Mouse (Mus musculus): ENCODE results near the gene Sox18. TPM values are rescaled to one million over a fixed set of nuclear protein-coding genes. Genes with fewer than 3 reads are reported as not detected.
A peak's percentile ranks its signal among the peaks of the same experiment; 100 is the strongest.

Sox18 gene
- polyA plus RNA-seq, 1 experiment from 2014 or later = 65.2 TPM

GRCm38 (mm10) chr2:181695776-181696175, 24.3 kb upstream of the Sox18 start:
- Histone ChIP-seq H3K27ac (ENCODE audit: low read length) (no peak overlapping the region), H3K9me3 (ENCODE audit: low read length) (no peaks in the 10 kb centered on the region), H3K36me3 (ENCODE audit: insufficient read depth, low read length) (no peaks in the 10 kb centered on the region), H3K4me1 (ENCODE audit: insufficient read depth, low read length) (peaks cover 15% of the 10 kb centered on the region), H3K4me2 (replicated peaks; ENCODE audit: low read depth, low read length) (no peak overlapping the region), H3K9ac (replicated peaks; ENCODE audit: low read length) (no peak overlapping the region), H3K4me3 (ENCODE audit: low read length) (no peak overlapping the region), H3K27me3 (ENCODE audit: insufficient read depth, low read length) (no peaks in the 10 kb centered on the region)
- ATAC-seq (ENCODE audit: low FRiP score, low TSS enrichment) = no peak
- WGBS = 68% methylated on average over 1 of the region's 1 CpGs

GRCm38 (mm10) chr2:181694581-181694980, 23.1 kb upstream of the Sox18 start:
- peaks cover 15% of the 10 kb centered on the region for H3K4me1 ChIP-seq (ENCODE audit: insufficient read depth, low read length)
- H3K27ac ChIP-seq (ENCODE audit: low read length) = no peak overlapping the region
- H3K4me3 ChIP-seq (ENCODE audit: low read length) = no peak overlapping the region
- ATAC-seq (ENCODE audit: low FRiP score, low TSS enrichment) = no peak
- H3K9me3 ChIP-seq (ENCODE audit: low read length) = no peaks in the 10 kb centered on the region
- no peak overlapping the region for H3K4me2 ChIP-seq (replicated peaks; ENCODE audit: low read depth, low read length)
- H3K9ac ChIP-seq (replicated peaks; ENCODE audit: low read length) = no peak overlapping the region
- H3K36me3 ChIP-seq (ENCODE audit: insufficient read depth, low read length) = 0 out of 2 replicates have a peak, but pooled peaks cover 2% of the 10 kb centered on the region
- 90% methylated on average over 3 of the region's 3 CpGs for WGBS
- no peaks in the 10 kb centered on the region for H3K27me3 ChIP-seq (ENCODE audit: insufficient read depth, low read length)

GRCm38 (mm10) chr2:181693339-181694280, 22.2 kb upstream of the Sox18 start, which contains the start of gene Rgs19:
Rgs19 (minus strand) TSS chr2:181693977.
- H3K9me3 ChIP-seq (ENCODE audit: low read length) = no peaks in the 10 kb centered on the region
- H3K27me3 ChIP-seq (ENCODE audit: insufficient read depth, low read length) = no peaks in the 10 kb centered on the region
- under 1% methylated on average over 73 of the region's 75 CpGs for WGBS
- peak within 1 kb of the TSS; percentile 56 for H3K4me3 ChIP-seq (ENCODE audit: low read length)
- peak within 1 kb of the TSS; percentile 34; the same call in 1 of the 2 replicates for H3K27ac ChIP-seq (ENCODE audit: low read length)
- ATAC-seq (ENCODE audit: low FRiP score, low TSS enrichment) = peak; percentile 88
- peaks cover 15% of the 10 kb centered on the region for H3K4me1 ChIP-seq (ENCODE audit: insufficient read depth, low read length)
- H3K36me3 ChIP-seq (ENCODE audit: insufficient read depth, low read length) = 0 out of 2 replicates have a peak, but pooled peaks cover 10% of the 10 kb centered on the region
- peak within 1 kb of the TSS; percentile 81 for H3K9ac ChIP-seq (replicated peaks; ENCODE audit: low read length)
- peak within 1 kb of the TSS; percentile 96 for H3K4me2 ChIP-seq (replicated peaks; ENCODE audit: low read depth, low read length)

- H3K27ac ChIP-seq (ENCODE audit: low read length) = no peak overlapping the region
- peaks cover 15% of the 10 kb centered on the region for H3K4me1 ChIP-seq (ENCODE audit: insufficient read depth, low read length)
- H3K4me2 ChIP-seq (replicated peaks; ENCODE audit: low read depth, low read length) = peak overlapping the region; percentile 96; the same call in 1 of the 2 replicates
- 95% methylated on average over 3 of the region's 3 CpGs for WGBS
- peaks cover 19% of the 10 kb centered on the region; the same call in 1 of the 2 replicates for H3K36me3 ChIP-seq (ENCODE audit: insufficient read depth, low read length)
- H3K9me3 ChIP-seq (ENCODE audit: low read length) = no peaks in the 10 kb centered on the region
- H3K27me3 ChIP-seq (ENCODE audit: insufficient read depth, low read length) = no peaks in the 10 kb centered on the region
- no peak overlapping the region for H3K4me3 ChIP-seq (ENCODE audit: low read length)
- no peak for ATAC-seq (ENCODE audit: low FRiP score, low TSS enrichment)
- H3K9ac ChIP-seq (replicated peaks; ENCODE audit: low read length) = peak overlapping the region; percentile 81; the same call in 1 of the 2 replicates
Observed at GRCm38 (mm10) chr2:181692304-181692703, 20.9 kb upstream of the Sox18 start.

- H3K27ac ChIP-seq (ENCODE audit: low read length) = no peak overlapping the region
- peaks cover 15% of the 10 kb centered on the region for H3K4me1 ChIP-seq (ENCODE audit: insufficient read depth, low read length)
- H3K4me2 ChIP-seq (replicated peaks; ENCODE audit: low read depth, low read length) = no peak overlapping the region
- no peak for ATAC-seq (ENCODE audit: low FRiP score, low TSS enrichment)
- 82% methylated on average over 4 of the region's 4 CpGs for whole genome bisulfite sequencing
- H3K9ac ChIP-seq (replicated peaks; ENCODE audit: low read length) = no peak overlapping the region
- H3K4me3 ChIP-seq (ENCODE audit: low read length) = no peak overlapping the region
- H3K9me3 ChIP-seq (ENCODE audit: low read length) = no peaks in the 10 kb centered on the region
- H3K27me3 ChIP-seq (ENCODE audit: insufficient read depth, low read length) = no peaks in the 10 kb centered on the region
- peaks cover 24% of the 10 kb centered on the region for H3K36me3 ChIP-seq (ENCODE audit: insufficient read depth, low read length)
Observed at GRCm38 (mm10) chr2:181691571-181691970, 20.1 kb upstream of the Sox18 start.

- Histone ChIP-seq H3K4me1 (ENCODE audit: insufficient read depth, low read length) (peaks cover 15% of the 10 kb centered on the region), H3K36me3 (ENCODE audit: insufficient read depth, low read length) (peaks cover 27% of the 10 kb centered on the region), H3K9me3 (ENCODE audit: low read length) (no peaks in the 10 kb centered on the region), H3K4me3 (ENCODE audit: low read length) (no peak overlapping the region), H3K27me3 (ENCODE audit: insufficient read depth, low read length) (no peaks in the 10 kb centered on the region), H3K27ac (ENCODE audit: low read length) (no peak overlapping the region), H3K9ac (replicated peaks; ENCODE audit: low read length) (no peak overlapping the region), H3K4me2 (replicated peaks; ENCODE audit: low read depth, low read length) (no peak overlapping the region)
- 88% methylated on average over 6 of the region's 6 CpGs for WGBS
- no peak for ATAC-seq (ENCODE audit: low FRiP score, low TSS enrichment)
Observed at GRCm38 (mm10) chr2:181691083-181691482, 19.6 kb upstream of the Sox18 start.

GRCm38 (mm10) chr2:181689466-181690160, 18.2 kb upstream of the Sox18 start:
- Histone ChIP-seq H3K4me2 (replicated peaks; ENCODE audit: low read depth, low read length) (no peak overlapping the region), H3K4me1 (ENCODE audit: insufficient read depth, low read length) (peaks cover 15% of the 10 kb centered on the region), H3K27ac (ENCODE audit: low read length) (no peak overlapping the region), H3K9me3 (ENCODE audit: low read length) (no peaks in the 10 kb centered on the region), H3K9ac (replicated peaks; ENCODE audit: low read length) (no peak overlapping the region), H3K27me3 (ENCODE audit: insufficient read depth, low read length) (no peaks in the 10 kb centered on the region), H3K36me3 (ENCODE audit: insufficient read depth, low read length) (peaks cover 27% of the 10 kb centered on the region), H3K4me3 (ENCODE audit: low read length) (no peak overlapping the region)
- 92% methylated on average over 10 of the region's 10 CpGs for WGBS
- ATAC-seq (ENCODE audit: low FRiP score, low TSS enrichment) = no peak

GRCm38 (mm10) chr2:181687586-181687985, 16.1 kb upstream of the Sox18 start:
- Histone ChIP-seq H3K9ac (replicated peaks; ENCODE audit: low read length) (no peak overlapping the region), H3K36me3 (ENCODE audit: insufficient read depth, low read length) (peaks cover 27% of the 10 kb centered on the region), H3K9me3 (ENCODE audit: low read length) (no peaks in the 10 kb centered on the region), H3K27me3 (ENCODE audit: insufficient read depth, low read length) (no peaks in the 10 kb centered on the region), H3K4me3 (ENCODE audit: low read length) (no peak overlapping the region), H3K4me1 (ENCODE audit: insufficient read depth, low read length) (peaks cover 4% of the 10 kb centered on the region), H3K4me2 (replicated peaks; ENCODE audit: low read depth, low read length) (no peak overlapping the region), H3K27ac (ENCODE audit: low read length) (no peak overlapping the region)
- WGBS = 93% methylated on average over 8 of the region's 8 CpGs
- ATAC-seq (ENCODE audit: low FRiP score, low TSS enrichment) = no peak

GRCm38 (mm10) chr2:181685686-181686085, 14.2 kb upstream of the Sox18 start:
- H3K27me3 ChIP-seq (ENCODE audit: insufficient read depth, low read length) = no peaks in the 10 kb centered on the region
- no peak for ATAC-seq (ENCODE audit: low FRiP score, low TSS enrichment)
- 87% methylated on average over 4 of the region's 4 CpGs for WGBS
- no peak overlapping the region for H3K9ac ChIP-seq (replicated peaks; ENCODE audit: low read length)
- H3K4me3 ChIP-seq (ENCODE audit: low read length) = no peak overlapping the region
- peaks cover 27% of the 10 kb centered on the region for H3K36me3 ChIP-seq (ENCODE audit: insufficient read depth, low read length)
- H3K4me1 ChIP-seq (ENCODE audit: insufficient read depth, low read length) = peaks cover 7% of the 10 kb centered on the region
- no peak overlapping the region for H3K27ac ChIP-seq (ENCODE audit: low read length)
- H3K4me2 ChIP-seq (replicated peaks; ENCODE audit: low read depth, low read length) = no peak overlapping the region
- H3K9me3 ChIP-seq (ENCODE audit: low read length) = no peaks in the 10 kb centered on the region
